Mouse (Mus musculus): ENCODE results near the gene Pde1a.
A peak's percentile ranks its signal among the peaks of the same experiment; 100 is the strongest.

- TF ChIP-seq CTCF (IDR thresholded peaks at IDR 0.05; ENCODE audit: low read depth) (peak; percentile 36; the same call in 1 of the 2 replicates), EP300 (optimal IDR thresholded peaks at IDR 0.05) (no peak)
Observed at GRCm38 (mm10) chr2:79922356-79922755, 206.9 kb downstream of the Pde1a start.
